Mouse (Mus musculus) lung, postnatal 0 days (tissue): ENCODE data around the gene Clcn2.

Experiments
- CTCF ChIP-seq: IDR thresholded peaks from 2 replicates; pipeline ENCODE4 v1.5.1; 2016; ENCODE audit warnings: antibody characterized with exemption, mild to moderate bottlenecking
- EP300 ChIP-seq: IDR thresholded peaks from 2 replicates; pipeline ENCODE4 v1.6.1; 2016; ENCODE audit warnings: antibody characterized with exemption, mild to moderate bottlenecking, control low read depth

DNA sequence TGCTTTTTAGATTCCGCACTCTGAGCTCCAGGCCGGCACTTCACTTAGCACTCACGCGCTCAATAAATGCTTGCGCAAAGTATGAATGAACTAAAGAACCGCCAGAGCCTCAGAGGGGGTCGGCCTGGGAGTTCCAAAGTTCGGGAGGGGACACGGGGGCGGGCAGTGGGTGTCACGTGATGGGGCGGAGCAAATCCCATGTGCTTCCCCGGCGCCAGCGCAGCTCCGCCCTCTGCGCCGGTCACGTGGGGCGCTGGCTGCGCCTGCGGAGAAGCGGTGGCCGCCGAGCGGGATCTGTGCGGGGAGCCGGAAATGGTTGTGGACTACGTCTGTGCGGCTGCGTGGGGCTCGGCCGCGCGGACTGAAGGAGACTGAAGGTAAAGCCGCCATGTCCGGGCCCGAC is 45.0 kb downstream of the Clcn2 start:
- TF ChIP-seq CTCF (no peak), EP300 (0 out of 2 replicates have a peak, but pooled peaks have one; percentile 14)
